Mouse (Mus musculus): ENCODE measurements around the gene Gm5141. TPM values are rescaled to one million over a fixed set of nuclear protein-coding genes. Genes with fewer than 3 reads are reported as not detected.

Gene Gm5141
- 1.3 TPM for polyA plus RNA-seq (2014; fragmentation: Illumina TruSeq; extraction: RNeasy Lipid Tissue Mini Kit (QIAGEN cat#74804); ENCODE audit: low read depth, low replicate concordance)

DNA sequence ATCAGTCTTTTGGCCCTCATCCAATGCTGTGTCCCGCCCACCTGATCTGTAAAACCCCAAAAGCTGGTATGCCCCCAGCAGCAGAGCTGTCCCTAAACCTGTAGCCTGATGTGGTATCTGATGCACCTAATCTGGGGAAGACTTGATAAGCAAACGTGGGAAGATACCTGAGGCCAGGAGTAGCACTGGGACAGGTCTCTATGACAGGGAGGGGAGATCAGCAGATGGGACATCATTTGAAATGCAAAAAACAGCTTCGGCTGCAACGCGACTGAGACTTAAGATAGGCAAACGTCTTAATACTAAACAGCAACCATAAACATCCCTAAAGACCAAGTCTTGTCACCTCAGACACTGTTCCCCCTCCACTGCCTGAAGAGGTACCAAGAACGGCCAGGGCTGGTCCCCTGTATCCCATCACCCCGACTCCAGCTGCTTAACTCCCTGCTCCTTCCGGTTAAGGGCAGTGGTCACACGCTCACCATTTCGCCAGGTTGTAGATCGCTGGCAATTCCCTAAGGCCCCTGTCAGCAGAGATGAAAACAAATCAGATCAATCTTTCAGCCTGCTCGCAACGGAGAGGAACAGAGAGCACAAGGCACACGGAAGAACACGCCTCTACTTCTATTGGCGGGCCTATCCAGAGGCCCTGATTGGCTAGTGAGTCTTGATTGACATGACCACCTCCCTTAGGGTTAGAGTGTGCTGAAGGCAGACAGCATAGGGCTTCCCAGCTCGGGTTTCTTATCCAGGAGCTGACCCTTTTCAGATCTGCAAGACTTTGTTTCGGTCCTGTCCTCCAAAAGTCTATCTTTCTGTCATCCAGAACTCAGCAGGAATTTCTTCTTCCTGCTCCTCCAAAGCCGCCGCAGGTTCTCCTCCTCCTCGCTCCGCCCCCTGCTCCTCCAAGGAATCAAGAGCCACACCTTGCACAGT lies at the start of gene Gm5141:
Gene Gm5141 (minus strand): TSS at position 610 of the 936 bp plus-strand sequence.

DNA sequence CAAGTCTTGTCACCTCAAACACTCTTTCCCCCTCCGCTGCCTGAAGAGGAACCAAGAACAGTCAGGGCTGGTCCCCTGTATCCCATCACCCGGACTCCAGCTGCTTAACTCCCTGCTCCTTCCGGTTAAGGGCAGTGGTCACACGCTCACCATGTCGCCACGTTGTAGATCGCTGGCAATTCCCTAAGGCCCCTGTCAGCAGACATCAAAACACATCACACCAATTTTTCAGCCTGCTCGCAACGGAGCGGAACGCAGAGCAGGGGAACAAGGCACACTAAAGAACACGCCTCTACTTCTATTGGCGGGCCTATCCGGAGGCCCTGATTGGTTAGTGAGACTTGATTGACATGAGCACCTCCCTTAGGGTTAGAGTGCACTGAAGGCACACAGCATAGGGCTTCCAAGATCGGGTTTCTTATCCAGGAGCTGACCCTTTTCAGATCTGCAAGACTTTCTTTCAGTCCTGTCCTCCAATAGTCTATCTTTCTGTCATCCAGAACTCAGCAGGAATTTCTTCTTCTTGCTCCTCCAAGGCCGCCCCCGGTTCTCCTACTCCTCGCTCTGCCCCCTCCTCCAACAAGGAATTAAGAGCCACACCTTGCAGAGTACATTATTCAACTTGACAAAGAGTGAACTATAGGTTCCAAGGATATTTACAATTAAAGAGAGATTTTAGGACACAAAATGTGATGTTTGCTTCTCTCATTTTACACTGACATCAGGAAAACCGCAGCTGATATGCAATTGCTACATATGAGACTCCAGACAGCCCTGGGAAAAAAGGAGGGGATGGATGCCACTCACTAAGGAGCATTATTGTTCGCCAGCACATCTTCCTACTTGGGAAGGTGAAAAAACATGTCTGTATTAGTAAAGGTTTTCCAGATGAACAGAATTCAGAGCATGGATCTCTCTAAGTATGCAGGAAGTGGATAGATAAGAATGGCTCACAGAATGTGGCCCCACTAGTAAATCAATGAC lies 24.9 kb downstream of the Gm5141 start, which contains the start of gene Platr25:
Gene Platr25 (minus strand): TSS at position 278 of the 984 bp plus-strand sequence.

Other genes with a start within 250 kb of the Gm5141 start
- not detected for gene Zfp935, start 227.3 kb downstream of the Gm5141 start, polyA plus RNA-seq (2014; fragmentation: Illumina TruSeq; extraction: RNeasy Lipid Tissue Mini Kit (QIAGEN cat#74804); ENCODE audit: low read depth, low replicate concordance)
- gene Zfp934, start 214.6 kb downstream of the Gm5141 start, polyA plus RNA-seq (2014; fragmentation: Illumina TruSeq; extraction: RNeasy Lipid Tissue Mini Kit (QIAGEN cat#74804); ENCODE audit: low read depth, low replicate concordance) = 6.3 TPM
- 1.1 TPM for gene 6720489N17Rik, start 161.6 kb downstream of the Gm5141 start, polyA plus RNA-seq (2014; fragmentation: Illumina TruSeq; extraction: RNeasy Lipid Tissue Mini Kit (QIAGEN cat#74804); ENCODE audit: low read depth, low replicate concordance)
- gene Platr25, start 25.1 kb downstream of the Gm5141 start, polyA plus RNA-seq (2014; fragmentation: Illumina TruSeq; extraction: RNeasy Lipid Tissue Mini Kit (QIAGEN cat#74804); ENCODE audit: low read depth, low replicate concordance) = 5.0 TPM
- gene Fbp2, start 72.6 kb upstream of the Gm5141 start, polyA plus RNA-seq (2014; fragmentation: Illumina TruSeq; extraction: RNeasy Lipid Tissue Mini Kit (QIAGEN cat#74804); ENCODE audit: low read depth, low replicate concordance) = 42.3 TPM
- gene Fbp1, start 102.5 kb upstream of the Gm5141 start, polyA plus RNA-seq (2014; fragmentation: Illumina TruSeq; extraction: RNeasy Lipid Tissue Mini Kit (QIAGEN cat#74804); ENCODE audit: low read depth, low replicate concordance) = 0.52 TPM
- gene 2010111I01Rik, start 179.1 kb upstream of the Gm5141 start, polyA plus RNA-seq (2014; fragmentation: Illumina TruSeq; extraction: RNeasy Lipid Tissue Mini Kit (QIAGEN cat#74804); ENCODE audit: low read depth, low replicate concordance) = 122 TPM

Data from heart, adult 10 weeks (tissue).